Mouse (Mus musculus) urinary bladder, postnatal 36 days (tissue): ENCODE measurements around the gene Jak3.
"Not testable (repeated sequence)": the region's sequence is repeated elsewhere in the genome, so short reads cannot be mapped to it uniquely, and the experiment has no call there.

ENCODE experiments used
- DNase-seq, 2 experiments: peaks; one replicate each; pipeline ENCODE4 v3.0.0; 2022; ENCODE audit warnings: low spot score in 2 of 2, mixed read lengths in 1 of 2

Gene Jak3

DNA sequence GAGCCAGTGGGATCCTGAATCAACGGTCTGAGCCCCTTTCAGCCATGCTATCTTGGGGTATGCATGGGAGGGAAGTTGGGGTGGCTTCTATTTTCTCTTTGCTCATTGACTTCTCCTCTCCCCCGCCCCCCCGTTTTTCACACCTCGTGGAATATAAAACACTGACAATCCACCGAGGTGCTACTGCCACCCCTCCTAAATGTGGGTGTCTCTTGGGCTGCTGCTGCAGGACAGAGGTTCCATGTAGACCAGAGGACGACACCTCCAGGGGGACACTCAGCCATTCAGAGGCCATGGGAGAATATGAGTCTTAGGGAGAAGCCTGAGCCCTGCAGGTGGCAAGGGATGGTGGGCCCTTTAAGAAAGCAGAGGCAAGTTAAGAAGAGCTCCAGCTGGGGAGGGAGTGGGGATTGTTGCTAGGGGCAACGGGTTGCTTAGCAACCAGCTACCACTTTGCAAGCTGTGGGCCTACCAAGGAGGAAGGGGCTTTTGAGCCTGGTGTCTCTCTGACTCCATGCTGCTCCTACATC lies 43.9 kb downstream of the Jak3 start:
- DNase-seq = no peak

DNA sequence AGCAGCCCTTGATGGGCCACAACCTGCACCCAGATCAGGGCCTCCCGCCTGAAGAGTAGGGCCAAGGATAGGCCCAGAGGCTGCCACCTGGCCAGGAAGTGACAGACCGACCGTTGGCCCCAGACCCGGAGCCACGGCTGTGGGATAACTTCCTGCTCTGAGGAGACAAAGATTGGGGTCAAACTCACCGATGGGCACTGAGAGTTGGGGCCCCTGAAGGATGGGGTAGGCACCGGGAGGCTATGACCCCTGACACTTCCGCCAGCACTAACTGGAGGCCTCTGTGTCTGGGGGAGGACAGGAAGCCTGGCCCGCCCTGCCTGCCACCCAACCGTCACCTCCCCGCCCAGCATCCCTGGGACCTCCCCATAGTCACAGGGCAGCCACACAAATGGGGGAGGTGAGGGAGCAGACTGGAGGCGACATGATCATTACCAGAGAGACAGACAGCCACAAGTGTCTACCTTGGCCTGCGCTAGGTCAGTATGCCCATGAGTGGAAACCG lies 47.0 kb downstream of the Jak3 start:
- DNase-seq = no peak

DNA sequence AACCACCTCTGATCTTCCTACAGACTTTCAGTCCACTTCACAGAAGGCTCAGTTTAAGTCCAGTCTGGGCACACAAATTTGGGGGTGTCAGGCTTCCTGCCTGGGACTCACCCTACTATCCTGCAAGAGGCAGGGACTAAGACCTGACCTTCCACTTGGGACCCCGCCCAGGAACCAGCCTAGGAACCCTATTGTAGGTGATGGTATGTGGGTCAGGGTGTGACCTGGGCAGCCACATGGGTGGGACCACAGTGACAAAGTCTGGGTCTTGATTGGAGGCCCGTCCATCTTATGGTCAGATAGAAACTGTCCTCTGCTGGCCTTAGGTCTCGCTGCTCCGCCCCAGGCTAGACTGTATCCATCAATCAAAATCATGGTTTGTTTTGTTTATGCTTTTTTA lies 48.3 kb downstream of the Jak3 start:
- DNase-seq = no peak

DNA sequence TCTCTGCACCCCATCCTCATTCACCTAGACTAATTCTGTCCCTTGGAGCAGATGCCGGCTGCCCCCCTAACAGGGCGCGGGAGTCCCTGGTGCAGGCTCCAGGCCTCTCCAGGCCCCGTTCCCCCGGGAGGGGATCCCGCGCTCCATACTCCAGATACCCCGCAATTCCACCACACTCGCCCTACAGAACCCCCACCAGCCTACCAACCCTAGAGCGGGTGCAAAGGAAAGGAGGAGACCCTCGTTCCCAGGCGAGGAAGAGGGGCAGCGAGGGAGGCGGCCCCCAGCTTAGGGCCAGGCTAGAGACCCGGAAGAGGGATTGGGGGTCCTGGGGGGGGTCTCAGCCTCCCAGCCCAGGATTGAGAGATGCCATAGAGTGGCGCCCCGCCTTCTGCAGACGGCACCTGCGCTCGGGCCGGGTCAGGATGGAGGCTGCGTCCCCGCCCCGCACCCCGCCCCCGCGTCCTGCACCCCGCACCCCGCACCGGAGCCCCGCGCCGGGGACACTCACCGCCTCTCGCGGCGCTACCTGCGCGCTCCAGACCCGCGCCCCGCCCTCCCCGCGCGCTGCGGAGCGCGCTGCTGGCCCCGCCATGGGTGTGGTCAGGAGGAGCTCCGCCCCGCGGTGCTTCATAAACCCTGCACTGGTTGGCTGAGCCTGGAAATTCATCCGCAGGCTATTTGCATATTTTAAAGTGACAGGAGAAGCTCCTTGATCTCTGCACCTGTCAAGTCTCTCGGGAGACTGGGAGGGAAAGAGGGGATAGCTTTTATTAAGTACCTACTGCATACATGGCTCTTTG lies 49.2 kb downstream of the Jak3 start, which contains the start of gene Fcho1:
Gene Fcho1, minus strand, starts transcription at position 595 of the 803 bp plus-strand sequence.
- DNase-seq = peak; percentile 58 to 69

DNA sequence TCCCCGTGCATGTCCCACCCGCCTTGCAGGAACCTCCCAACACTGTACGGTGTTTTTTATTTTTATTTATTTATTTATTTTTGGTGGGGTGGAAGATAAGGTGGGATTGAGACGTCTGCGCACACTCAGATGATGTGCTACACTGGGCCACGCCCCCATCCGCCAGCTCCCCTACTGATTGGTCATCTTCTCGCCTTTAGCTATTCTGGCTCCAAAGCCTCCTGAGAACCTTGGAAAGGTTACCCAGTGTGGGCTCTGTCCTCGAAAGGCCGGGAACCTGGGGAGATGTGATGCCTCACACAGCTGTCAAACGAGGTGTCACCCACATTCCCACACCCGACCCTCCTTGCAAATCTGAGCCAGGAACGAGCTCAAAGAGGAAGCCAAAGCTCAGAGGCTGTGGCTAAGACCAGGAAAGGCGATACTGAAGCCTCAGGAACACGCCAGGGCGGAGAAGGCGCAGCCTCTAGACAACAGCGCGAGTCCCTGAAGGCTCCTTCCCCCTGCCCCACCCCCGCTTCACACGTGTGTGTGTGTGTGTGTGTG lies 52.2 kb downstream of the Jak3 start:
- no peak for DNase-seq

DNA sequence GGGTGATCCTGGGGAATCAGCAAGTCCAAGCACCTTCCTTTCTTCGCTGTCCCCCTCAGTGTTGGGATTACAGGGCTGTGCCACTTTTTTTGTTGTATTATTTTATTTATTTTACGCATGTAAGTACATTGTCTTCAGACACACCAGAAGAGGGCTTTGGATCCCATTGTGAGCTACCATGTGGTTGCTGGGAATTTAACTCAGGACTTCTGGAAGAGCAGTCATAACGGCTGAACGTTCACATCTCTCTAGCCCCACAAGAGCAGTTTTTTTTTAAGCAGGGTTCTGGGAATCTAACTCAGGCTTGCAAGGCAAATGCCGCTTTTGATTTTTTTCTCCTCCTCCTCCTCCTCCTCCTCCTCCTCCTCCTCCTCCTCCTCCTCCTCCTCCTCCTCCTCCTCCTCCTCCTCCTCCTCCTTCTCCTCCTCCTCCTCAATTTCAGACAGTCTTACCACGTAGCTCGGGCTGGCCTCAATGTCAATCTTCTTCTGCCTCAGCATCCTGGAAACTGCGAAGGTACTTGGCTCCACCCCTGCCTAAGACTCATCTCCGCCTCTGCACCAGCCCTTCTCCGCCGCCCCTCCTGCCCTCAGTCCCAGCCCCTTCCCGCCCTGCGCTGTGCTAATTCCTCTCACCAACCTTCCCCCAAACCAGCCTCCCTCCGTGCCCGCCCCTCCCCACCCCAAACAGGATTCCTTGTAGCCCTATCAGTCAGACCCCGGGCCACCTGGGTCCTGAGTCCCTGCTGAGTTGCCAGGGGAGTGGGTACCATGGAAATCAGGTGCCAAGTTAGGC lies 52.9 kb downstream of the Jak3 start:
- DNase-seq = no peak

DNA sequence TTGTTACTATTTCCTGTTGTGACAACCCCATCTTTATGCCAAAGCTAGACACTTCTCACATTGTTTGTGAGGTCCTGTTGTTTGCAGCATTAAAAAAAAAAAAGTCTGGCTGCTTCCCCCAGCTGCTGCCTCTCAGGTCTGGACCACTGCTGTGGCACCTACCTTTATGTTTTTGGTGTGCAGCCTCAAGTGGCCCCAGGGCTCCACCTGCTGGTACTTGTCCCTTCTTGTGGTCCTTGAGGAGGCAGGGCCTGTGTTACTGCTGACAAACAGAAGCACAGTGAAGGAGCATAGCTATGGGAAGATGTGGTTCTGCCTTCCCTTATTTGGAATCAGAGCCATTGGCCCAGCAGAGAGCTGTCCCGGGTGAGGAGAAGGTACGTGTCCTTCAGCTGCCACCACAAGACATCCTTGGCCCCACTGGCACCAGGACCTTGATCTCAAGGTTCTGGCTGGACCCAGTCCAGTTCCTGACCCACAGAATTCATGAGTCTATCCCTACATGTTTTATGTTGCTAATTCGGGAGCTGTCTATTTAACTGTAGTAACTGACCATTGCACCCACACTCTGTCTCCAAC lies 55.6 kb downstream of the Jak3 start:
- peak; percentile 48 to 59 for DNase-seq

DNA sequence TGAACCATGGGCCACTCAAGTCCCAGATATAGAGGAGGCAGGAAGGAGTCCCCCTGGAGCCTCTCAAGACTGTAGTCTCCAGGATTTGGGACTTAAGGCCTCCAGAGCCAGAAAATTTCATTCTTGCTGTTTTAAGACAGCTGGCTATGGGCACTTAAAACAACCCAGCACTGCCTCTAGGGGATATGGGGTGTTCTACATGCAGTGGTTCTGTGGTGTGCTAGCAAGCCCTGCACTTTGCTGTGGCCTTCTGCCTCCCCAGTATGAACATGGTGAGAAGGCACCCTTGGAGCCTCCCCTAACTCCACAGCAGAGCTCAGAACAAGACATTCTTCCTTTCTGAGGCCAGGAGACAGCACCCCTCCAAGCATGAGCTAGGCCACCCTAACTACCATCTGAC lies 62.2 kb downstream of the Jak3 start:
- not testable (repeated sequence) for DNase-seq
